Mouse (Mus musculus) lung, embryonic 14.5 days (tissue): Measurements from ENCODE around the gene Hivep3. TPM values are rescaled to one million over a fixed set of nuclear protein-coding genes. Genes with fewer than 3 reads are reported as not detected.

Experiments used
- ATAC-seq: fragments of 200-750 bp; cut with Nextera tagmentation; 2 replicates; pipeline ENCODE4 v1.8.0; 2017; ENCODE audit warnings: mild to moderate bottlenecking, moderate TSS enrichment, moderate library complexity; ENCODE audit not compliant: insufficient read depth
- DNase-seq: peaks from one replicate; pipeline ENCODE4 v3.0.0-alpha.2; 2015
- H3K27ac ChIP-seq: fragments of 300-500 bp; sonication (generic); 2 replicates; pipeline ENCODE4 v1.5.1; 2014; ENCODE audit warnings: low read depth, mild to moderate bottlenecking, moderate library complexity
- H3K27me3 ChIP-seq: fragments of 300-500 bp; sonication (generic); 2 replicates; pipeline ENCODE4 v1.6.1; 2014; ENCODE audit warnings: low read length, control low read depth; ENCODE audit not compliant: insufficient read depth
- H3K36me3 ChIP-seq: fragments of 300-500 bp; sonication (generic); 2 replicates; pipeline ENCODE4 v1.6.1; 2014; ENCODE audit warnings: control low read depth; ENCODE audit not compliant: insufficient read depth
- H3K4me1 ChIP-seq: fragments of 300-500 bp; sonication (generic); 2 replicates; pipeline ENCODE4 v1.6.1; 2014; ENCODE audit warnings: antibody characterized with exemption, control low read depth; ENCODE audit not compliant: insufficient read depth
- H3K4me2 ChIP-seq: fragments of 300-500 bp; sonication (generic); 2 replicates; pipeline ENCODE4 v1.6.1; 2014; ENCODE audit warnings: mild to moderate bottlenecking
- H3K4me3 ChIP-seq: fragments of 300-500 bp; sonication (generic); 2 replicates; pipeline ENCODE4 v1.5.1; 2014; ENCODE audit warnings: low read depth, low read length
- H3K9ac ChIP-seq: fragments of 300-500 bp; sonication (generic); 2 replicates; pipeline ENCODE4 v1.6.1; 2014
- H3K9me3 ChIP-seq: fragments of 300-500 bp; sonication (generic); 2 replicates; pipeline ENCODE4 v1.6.1; 2016; ENCODE audit warnings: low read depth, low read length, control low read depth
- CTCF ChIP-seq: IDR thresholded peaks from 2 replicates; pipeline ENCODE4 v1.5.1; 2016; ENCODE audit warnings: antibody characterized with exemption, low read depth
- WGBS: fragments of 180-500 bp; shearing (Covaris S2); extraction: QIAGEN DNeasy Blood & Tissue Kit; methylation state at CpG from one replicate; pipeline ENCODE4 v1.1.7; 2014; 5-methylcytosine and 5-hydroxymethylcytosine counted together
- polyA plus RNA-seq: library from polyadenylated mRNA; unstranded; fragments of >200 nt; fragmentation: Nextera tagmentation; extraction: Ambion mirVana; gene quantifications from 2 replicates; pipeline ENCODE4 v1.2.1, GENCODE M21; 2014

The Hivep3 gene
- polyA plus RNA-seq, 1 experiment from 2014 or later = 22.0 TPM

DNA sequence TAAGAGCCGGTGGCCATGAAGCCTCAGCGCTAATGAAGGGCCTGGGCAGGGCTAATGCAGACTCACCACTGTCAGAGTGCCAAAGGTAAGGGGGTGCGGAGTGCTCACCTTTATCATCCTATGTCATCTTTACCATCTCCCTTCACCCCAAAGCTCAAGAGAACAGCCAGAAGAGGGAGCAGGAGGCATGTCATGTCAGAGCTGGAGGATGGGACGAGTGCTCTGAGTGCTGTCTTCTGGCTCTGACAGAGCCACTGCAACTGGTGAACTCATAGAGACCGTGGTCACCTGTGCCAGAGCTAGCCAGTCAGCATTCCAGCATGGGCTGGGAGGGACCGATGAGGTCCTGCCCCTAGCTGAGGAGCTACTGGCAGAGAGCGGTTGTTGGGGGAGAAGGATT lies 27.2 kb downstream of the Hivep3 start:
- H3K27ac ChIP-seq = no peak overlapping the region
- H3K4me2 ChIP-seq = no peak overlapping the region
- no peak overlapping the region for H3K4me3 ChIP-seq
- WGBS = 66% methylated on average over 7 of the region's 7 CpGs
- no peak for TF ChIP-seq CTCF
- H3K9me3 ChIP-seq = no peaks in the 10 kb centered on the region
- no peaks in the 10 kb centered on the region for H3K27me3 ChIP-seq
- no peak overlapping the region for H3K9ac ChIP-seq
- H3K4me1 ChIP-seq = no peaks in the 10 kb centered on the region
- no peak for DNase-seq
- no peak for ATAC-seq
- no peaks in the 10 kb centered on the region for H3K36me3 ChIP-seq

DNA sequence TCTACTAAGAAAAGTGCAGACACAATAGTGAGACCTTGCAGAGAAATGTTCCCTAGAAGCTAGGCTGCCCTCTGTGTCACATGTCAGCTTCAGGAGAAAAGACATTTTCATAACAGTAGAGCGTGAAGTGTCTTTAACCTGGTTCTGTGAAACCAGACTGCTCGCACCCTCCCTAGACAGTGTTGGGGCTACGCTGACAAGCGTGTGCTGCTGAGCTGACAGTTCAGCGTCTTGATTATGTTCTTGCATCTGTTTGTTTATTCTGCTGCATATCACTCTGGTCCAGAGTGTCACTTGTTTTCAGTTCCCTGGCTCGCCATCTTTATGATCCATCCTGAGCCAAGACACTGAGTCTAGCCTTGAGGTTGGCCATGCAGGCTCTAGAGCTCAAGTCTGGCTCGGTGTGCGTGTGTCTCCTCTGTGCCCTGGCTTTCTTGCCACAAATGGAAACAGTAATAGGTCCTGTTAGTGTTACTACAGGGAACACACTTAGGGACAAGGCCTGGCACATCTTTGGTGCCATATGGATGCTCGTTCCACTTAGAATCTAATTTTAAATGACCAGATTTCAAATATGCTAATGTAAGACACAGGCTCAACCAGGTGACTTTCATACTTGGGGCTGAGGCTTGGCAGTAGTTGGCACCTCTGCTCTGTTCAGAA lies 28.0 kb downstream of the Hivep3 start:
- Histone ChIP-seq H3K27me3 (no peaks in the 10 kb centered on the region), H3K4me1 (no peaks in the 10 kb centered on the region), H3K9ac (no peak overlapping the region), H3K4me2 (no peak overlapping the region), H3K9me3 (no peaks in the 10 kb centered on the region), H3K27ac (no peak overlapping the region), H3K4me3 (no peak overlapping the region), H3K36me3 (no peaks in the 10 kb centered on the region)
- DNase-seq (peak; percentile 18), ATAC-seq (no peak)
- no peak for TF ChIP-seq CTCF
- WGBS = 58% methylated on average over 9 of the region's 9 CpGs

DNA sequence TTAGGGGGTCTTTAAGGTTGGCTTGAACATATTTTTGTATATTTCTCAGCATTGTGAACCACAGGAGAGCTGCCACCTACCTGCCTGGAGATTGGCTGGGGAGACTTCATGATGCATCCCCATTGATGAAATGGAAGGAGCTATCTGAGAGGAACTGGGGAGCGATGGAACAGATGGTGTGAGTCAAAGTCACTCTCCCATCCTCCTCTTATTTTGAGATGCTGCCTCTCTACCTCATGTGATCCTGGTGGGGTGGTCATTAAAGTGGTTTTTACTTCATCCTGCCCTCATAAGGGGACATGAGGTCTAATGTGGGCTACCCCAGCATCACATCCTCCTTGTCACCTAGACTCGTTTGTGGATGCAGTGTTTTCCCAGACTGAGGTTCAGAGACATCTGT lies 28.6 kb downstream of the Hivep3 start:
- no peaks in the 10 kb centered on the region for H3K36me3 ChIP-seq
- no peaks in the 10 kb centered on the region for H3K27me3 ChIP-seq
- H3K9me3 ChIP-seq = no peaks in the 10 kb centered on the region
- TF ChIP-seq CTCF = no peak
- WGBS = 73% methylated on average over 2 of the region's 2 CpGs
- H3K4me3 ChIP-seq = no peak overlapping the region
- DNase-seq = no peak
- no peak overlapping the region for H3K27ac ChIP-seq
- no peak overlapping the region for H3K9ac ChIP-seq
- H3K4me2 ChIP-seq = no peak overlapping the region
- no peak for ATAC-seq
- no peaks in the 10 kb centered on the region for H3K4me1 ChIP-seq

DNA sequence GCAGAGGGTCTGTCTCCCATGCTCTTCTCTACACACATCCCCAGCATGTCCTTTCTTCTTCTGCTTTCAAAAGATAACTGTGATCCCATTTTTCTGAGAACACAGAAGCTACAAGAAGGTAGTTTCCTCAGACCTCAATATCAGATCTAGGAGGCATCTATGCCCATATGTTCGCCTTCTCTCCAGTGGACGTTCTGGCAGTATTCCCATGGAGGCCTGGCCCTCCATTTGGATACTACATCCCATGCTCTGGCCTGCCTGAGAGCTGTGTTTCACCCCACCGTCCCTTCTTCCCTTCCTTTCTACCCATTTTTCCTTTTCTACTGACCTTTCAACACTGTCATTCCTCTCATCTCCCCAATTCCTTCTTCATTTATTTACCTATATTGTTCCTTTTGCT lies 34.5 kb downstream of the Hivep3 start:
- Histone ChIP-seq H3K27ac (no peak overlapping the region), H3K27me3 (no peaks in the 10 kb centered on the region), H3K36me3 (no peaks in the 10 kb centered on the region), H3K4me3 (no peak overlapping the region), H3K9ac (no peak overlapping the region), H3K4me1 (no peaks in the 10 kb centered on the region), H3K9me3 (no peaks in the 10 kb centered on the region), H3K4me2 (no peak overlapping the region)
- no peak for TF ChIP-seq CTCF
- no peak for DNase-seq
- no peak for ATAC-seq
- 80% methylated on average over 3 of the region's 3 CpGs for WGBS

DNA sequence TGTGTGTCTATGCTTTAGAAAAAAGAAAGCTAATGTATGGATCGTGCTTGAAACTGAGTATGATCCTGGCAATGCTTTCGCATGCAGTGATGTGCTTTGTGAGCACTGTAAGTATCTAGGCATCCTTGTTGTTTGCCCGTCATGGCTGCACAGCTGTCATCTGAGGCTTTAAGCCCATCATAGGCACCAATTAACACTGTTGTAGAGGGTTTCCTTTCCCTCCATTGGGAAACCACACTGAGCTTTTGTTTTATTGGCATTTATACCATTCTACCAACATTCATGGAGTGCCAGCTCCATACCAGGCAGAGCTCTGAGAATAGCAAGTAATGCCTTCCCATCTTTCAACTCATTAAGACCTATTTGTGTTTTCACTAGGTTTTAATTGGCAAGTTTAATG lies 42.3 kb downstream of the Hivep3 start:
- Histone ChIP-seq H3K9ac (no peak overlapping the region), H3K4me1 (0 out of 2 replicates have a peak, but pooled peaks cover 4% of the 10 kb centered on the region), H3K4me3 (no peak overlapping the region), H3K4me2 (no peak overlapping the region), H3K9me3 (no peaks in the 10 kb centered on the region), H3K36me3 (no peaks in the 10 kb centered on the region), H3K27ac (no peak overlapping the region), H3K27me3 (no peaks in the 10 kb centered on the region)
- TF ChIP-seq CTCF = no peak
- no peak for ATAC-seq
- no peak for DNase-seq
- WGBS = 82% methylated on average over 3 of the region's 3 CpGs

DNA sequence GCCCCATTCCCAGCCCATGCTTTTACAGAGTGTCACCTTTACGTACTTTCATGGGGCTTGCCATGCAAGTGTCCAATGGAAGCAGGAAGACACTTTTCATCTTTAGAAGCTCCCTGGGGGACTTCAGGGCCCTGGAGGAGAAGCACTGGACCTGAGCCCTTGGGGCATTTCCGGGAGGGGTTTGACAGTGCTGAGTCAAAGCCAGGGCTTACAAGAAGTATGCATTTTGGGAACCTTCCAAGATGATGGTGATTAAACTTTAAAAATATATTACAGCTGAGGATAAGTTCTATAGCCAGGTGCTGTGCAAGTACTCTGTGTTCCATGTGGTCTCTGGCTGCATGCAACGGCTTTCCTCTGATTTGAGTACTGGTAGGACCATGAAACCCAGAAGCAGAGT lies 43.6 kb downstream of the Hivep3 start:
- H3K4me3 ChIP-seq = no peak overlapping the region
- DNase-seq = no peak
- no peaks in the 10 kb centered on the region for H3K27me3 ChIP-seq
- no peaks in the 10 kb centered on the region for H3K36me3 ChIP-seq
- no peak overlapping the region for H3K27ac ChIP-seq
- no peak overlapping the region for H3K4me2 ChIP-seq
- H3K9me3 ChIP-seq = no peaks in the 10 kb centered on the region
- H3K9ac ChIP-seq = no peak overlapping the region
- no peak for ATAC-seq
- 0 out of 2 replicates have a peak, but pooled peaks cover 4% of the 10 kb centered on the region for H3K4me1 ChIP-seq
- no peak for TF ChIP-seq CTCF
- 79% methylated on average over 3 of the region's 3 CpGs for WGBS

DNA sequence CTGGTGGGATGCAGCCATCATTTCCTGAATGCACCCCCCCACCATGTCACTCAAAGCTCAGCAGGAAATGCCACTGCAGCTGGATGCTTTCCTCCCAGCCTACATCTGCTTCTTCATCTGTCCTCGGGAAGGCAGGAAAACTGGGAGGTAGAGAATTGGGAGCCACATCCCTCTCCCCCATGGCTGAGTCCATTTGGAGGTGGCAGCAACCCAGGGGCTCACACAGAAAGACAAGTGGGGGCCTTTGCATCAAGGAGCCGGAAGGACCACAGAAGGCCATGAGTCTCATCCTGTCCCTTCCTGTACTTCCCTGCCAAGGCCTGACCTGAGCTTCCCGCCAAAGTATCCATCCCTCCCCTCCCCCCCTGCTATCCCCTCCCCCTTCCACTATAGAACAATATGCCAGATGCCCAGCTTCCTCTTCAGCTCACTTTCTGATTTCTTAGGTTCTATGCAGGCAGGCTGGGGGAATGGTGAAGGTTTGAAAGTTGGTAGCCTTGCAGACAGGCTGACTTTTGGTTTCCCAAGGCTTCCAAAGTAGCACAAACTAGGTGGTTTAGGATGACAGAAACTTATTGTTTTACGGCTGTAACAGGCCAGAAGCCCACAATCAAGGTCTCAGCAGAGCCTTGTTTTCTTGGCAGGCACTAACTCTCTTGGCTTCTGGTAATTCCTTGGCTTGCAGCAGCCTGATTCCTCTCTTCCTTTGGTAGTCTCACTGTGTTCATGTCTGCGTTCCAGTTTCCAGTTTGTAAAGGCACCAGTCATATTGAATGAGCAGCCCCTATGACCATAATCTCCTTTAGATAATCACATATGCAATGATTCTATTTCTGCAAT lies 46.2 kb downstream of the Hivep3 start:
- no peaks in the 10 kb centered on the region for H3K9me3 ChIP-seq
- ATAC-seq (no peak; the same call in 1 of the 2 replicates), DNase-seq (peak; percentile 28)
- WGBS = 47% methylated on average over 5 of the region's 5 CpGs
- H3K36me3 ChIP-seq = no peaks in the 10 kb centered on the region
- no peak for TF ChIP-seq CTCF
- H3K27ac ChIP-seq = peak overlapping the region; percentile 0; the same call in 1 of the 2 replicates
- 0 out of 2 replicates have a peak, but pooled peaks cover 4% of the 10 kb centered on the region for H3K4me1 ChIP-seq
- no peaks in the 10 kb centered on the region for H3K27me3 ChIP-seq
- no peak overlapping the region for H3K4me2 ChIP-seq
- H3K9ac ChIP-seq = no peak overlapping the region
- H3K4me3 ChIP-seq = no peak overlapping the region
